Mouse (Mus musculus) stomach, embryonic 15.5 days (tissue): ENCODE data around the gene Fam98a. TPM values are rescaled to one million over a fixed set of nuclear protein-coding genes. Genes with fewer than 3 reads are reported as not detected.

Experiments used
- ATAC-seq: fragments of 200-750 bp; cut with Nextera tagmentation; 2 replicates; pipeline ENCODE4 v1.8.0; 2017; ENCODE audit warnings: low read depth, moderate number of reproducible peaks, moderate TSS enrichment; ENCODE audit not compliant: insufficient read depth, low FRiP score
- H3K27ac ChIP-seq: fragments of 300-500 bp; sonication (generic); 2 replicates; pipeline ENCODE4 v1.5.1; 2015; ENCODE audit warnings: mild to moderate bottlenecking, inconsistent platforms
- H3K27me3 ChIP-seq: fragments of 300-500 bp; sonication (generic); replicated peaks from 2 replicates; pipeline ENCODE4 v1.6.1; 2015; ENCODE audit warnings: inconsistent platforms
- H3K36me3 ChIP-seq: fragments of 300-500 bp; sonication (generic); 2 replicates; pipeline ENCODE4 v1.6.1; 2015; ENCODE audit warnings: inconsistent platforms
- H3K4me1 ChIP-seq: fragments of 300-500 bp; sonication (generic); 2 replicates; pipeline ENCODE4 v1.6.1; 2015; ENCODE audit warnings: inconsistent platforms
- H3K4me2 ChIP-seq: fragments of 300-500 bp; sonication (generic); 2 replicates; pipeline ENCODE4 v1.6.1; 2015; ENCODE audit warnings: mild to moderate bottlenecking, inconsistent platforms
- H3K4me3 ChIP-seq: fragments of 300-500 bp; sonication (generic); replicated peaks from 2 replicates; pipeline ENCODE4 v1.5.1; 2015; ENCODE audit warnings: inconsistent platforms
- H3K9ac ChIP-seq: fragments of 300-500 bp; sonication (generic); 2 replicates; pipeline ENCODE4 v1.6.1; 2015; ENCODE audit warnings: inconsistent platforms
- H3K9me3 ChIP-seq: fragments of 300-500 bp; sonication (generic); 2 replicates; pipeline ENCODE4 v1.6.1; 2016; ENCODE audit warnings: inconsistent platforms
- WGBS: fragments of 180-500 bp; shearing (Covaris S2); methylation state at CpG from one replicate; pipeline ENCODE4 v1.1.7; 2015; 5-methylcytosine and 5-hydroxymethylcytosine counted together
- polyA plus RNA-seq: library from polyadenylated mRNA; unstranded; fragments of >200 nt; fragmentation: Nextera tagmentation; extraction: Ambion mirVana; gene quantifications from 2 replicates; pipeline ENCODE4 v1.2.1, GENCODE M21; 2015

Fam98a gene
- polyA plus RNA-seq, 1 experiment from 2014 or later, result 26.6 TPM

DNA sequence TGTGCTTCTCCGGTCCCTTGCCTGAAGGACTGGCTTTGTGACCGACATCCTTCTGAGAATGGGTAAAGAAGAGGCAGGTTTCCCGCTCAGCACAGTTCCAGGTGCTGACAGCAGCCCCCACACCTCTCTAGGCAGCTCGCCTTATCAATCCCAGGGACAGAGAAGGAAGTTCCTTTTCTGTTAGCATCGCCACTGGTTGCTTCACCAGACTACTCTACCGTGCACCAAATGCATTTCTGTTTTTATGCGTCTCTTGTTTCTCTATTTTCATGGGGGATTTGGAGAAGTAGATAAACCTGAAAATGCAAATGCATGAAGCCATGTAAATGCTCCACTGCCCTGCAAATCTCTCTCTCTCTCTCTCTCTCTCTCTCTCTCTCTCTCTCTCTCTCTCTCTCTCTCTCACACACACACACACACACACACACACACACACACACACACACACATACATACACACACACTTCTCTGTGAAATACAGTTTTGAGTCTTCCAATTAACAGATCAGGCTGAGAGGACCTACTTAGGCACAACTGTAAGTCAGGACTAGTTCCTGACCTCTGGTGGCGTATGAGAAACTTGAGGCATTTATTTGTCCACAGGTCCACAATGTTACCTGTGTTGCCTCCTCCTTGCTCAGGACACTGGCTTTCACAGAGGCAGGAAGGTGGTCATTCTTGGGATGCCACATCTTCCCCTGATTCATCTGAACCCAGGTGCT, 33.4 kb downstream of the Fam98a start:
- no peak overlapping the region for H3K4me3 ChIP-seq
- H3K9me3 ChIP-seq, result no peaks in the 10 kb centered on the region
- 61% methylated on average over 8 of the region's 8 CpGs for WGBS
- no peak for ATAC-seq
- H3K4me1 ChIP-seq, result no peaks in the 10 kb centered on the region
- H3K36me3 ChIP-seq, result no peaks in the 10 kb centered on the region
- H3K9ac ChIP-seq, result no peak overlapping the region
- no peaks in the 10 kb centered on the region for H3K27me3 ChIP-seq
- H3K27ac ChIP-seq, result no peak overlapping the region
- H3K4me2 ChIP-seq, result no peak overlapping the region

GRCm38 (mm10) chr17:75516591-75516990, 35.2 kb downstream of the Fam98a start:
- 55% methylated on average over 4 of the region's 4 CpGs for WGBS
- ATAC-seq, result no peak
- no peak overlapping the region for H3K9ac ChIP-seq
- no peak overlapping the region for H3K4me3 ChIP-seq
- no peaks in the 10 kb centered on the region for H3K4me1 ChIP-seq
- no peak overlapping the region for H3K27ac ChIP-seq
- H3K36me3 ChIP-seq, result no peaks in the 10 kb centered on the region
- H3K4me2 ChIP-seq, result no peak overlapping the region
- no peaks in the 10 kb centered on the region for H3K9me3 ChIP-seq
- no peaks in the 10 kb centered on the region for H3K27me3 ChIP-seq

- no peak overlapping the region for H3K9ac ChIP-seq
- no peak overlapping the region for H3K4me2 ChIP-seq
- WGBS, result 86% methylated on average over 5 of the region's 5 CpGs
- H3K4me3 ChIP-seq, result no peak overlapping the region
- no peaks in the 10 kb centered on the region for H3K27me3 ChIP-seq
- ATAC-seq, result no peak
- no peak overlapping the region for H3K27ac ChIP-seq
- no peaks in the 10 kb centered on the region for H3K36me3 ChIP-seq
- no peaks in the 10 kb centered on the region for H3K4me1 ChIP-seq
- H3K9me3 ChIP-seq, result no peaks in the 10 kb centered on the region
These were observed 42.5 kb downstream of the Fam98a start for GRCm38 (mm10) chr17:75509257-75509656.

DNA sequence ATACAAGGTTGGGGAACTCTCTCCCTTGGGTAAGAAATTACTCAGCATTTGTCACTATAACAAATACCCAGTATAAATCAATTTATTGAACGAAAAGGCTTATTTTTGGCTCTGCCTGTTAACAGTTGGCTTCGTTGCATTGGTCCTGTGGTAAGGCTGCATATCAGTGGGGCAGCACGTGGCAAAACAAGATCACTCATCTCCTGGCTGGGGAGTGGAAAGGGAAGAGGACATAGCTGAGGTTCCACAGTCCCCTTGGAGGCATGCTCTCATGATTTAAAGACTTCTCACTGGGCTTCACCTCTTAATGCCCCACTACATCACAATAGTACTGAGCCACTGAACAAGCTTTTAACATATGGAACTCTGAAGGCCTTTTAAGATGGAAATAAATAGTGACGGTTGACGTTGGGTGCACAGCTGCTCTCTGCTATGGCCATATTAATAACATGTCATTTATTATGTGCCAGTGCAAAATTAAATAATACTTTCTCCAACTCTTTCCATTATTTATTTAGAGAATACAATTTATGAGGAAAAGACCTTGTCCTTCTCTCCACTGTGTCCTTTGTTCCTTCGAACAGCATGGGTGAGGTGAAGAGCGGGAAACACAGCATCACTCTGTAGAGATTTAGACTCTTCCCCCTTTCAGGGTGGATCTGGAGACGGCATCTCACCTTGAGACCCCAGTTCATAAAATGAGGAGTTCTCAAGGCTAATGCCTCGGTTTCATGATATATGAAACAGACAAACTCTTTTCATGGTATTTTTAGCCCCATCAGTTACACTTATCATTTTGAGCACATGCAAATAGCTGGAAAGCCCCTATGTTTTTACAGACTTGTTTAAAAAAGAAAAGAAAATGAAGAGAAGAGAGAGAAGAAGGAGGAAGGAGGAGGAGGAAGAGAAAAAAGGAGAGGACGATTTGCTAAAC, 44.8 kb downstream of the Fam98a start:
- Histone ChIP-seq H3K4me2 (no peak overlapping the region), H3K9ac (no peak overlapping the region), H3K27me3 (no peaks in the 10 kb centered on the region), H3K36me3 (no peaks in the 10 kb centered on the region), H3K4me3 (no peak overlapping the region), H3K27ac (no peak overlapping the region), H3K4me1 (no peaks in the 10 kb centered on the region), H3K9me3 (no peaks in the 10 kb centered on the region)
- ATAC-seq, result no peak
- WGBS, result 65% methylated on average over 10 of the region's 10 CpGs

DNA sequence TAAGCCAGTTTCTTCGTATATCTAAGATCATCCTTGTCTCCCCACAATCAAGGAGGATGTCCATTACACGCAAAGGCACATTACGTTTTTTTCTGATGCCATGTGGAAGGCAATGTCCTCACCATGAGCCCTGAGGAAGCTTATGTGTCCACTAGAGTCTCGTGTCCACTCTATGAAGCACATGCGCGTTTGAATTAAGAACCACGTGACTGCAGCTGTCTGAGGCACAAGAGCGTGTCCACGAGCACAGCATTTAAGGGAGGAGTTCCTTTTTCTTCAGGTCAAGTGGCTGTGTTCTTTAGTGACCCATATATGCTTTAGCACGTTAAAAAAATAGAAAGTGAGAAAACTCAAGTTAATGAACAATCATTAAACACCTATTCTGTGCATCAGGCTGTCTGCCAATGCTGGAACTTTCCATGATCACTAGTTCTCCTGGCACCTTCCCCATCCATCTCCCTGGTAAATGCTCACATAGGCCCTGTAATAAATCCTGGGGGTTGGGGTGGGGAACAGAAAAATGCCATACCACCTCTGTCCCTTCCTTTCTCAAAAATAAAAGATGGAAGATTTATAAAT, 45.6 kb downstream of the Fam98a start:
- H3K27me3 ChIP-seq, result no peaks in the 10 kb centered on the region
- H3K9me3 ChIP-seq, result no peaks in the 10 kb centered on the region
- WGBS, result 89% methylated on average over 10 of the region's 10 CpGs
- no peak for ATAC-seq
- H3K36me3 ChIP-seq, result no peaks in the 10 kb centered on the region
- no peaks in the 10 kb centered on the region for H3K4me1 ChIP-seq
- H3K4me3 ChIP-seq, result no peak overlapping the region
- H3K27ac ChIP-seq, result no peak overlapping the region
- H3K9ac ChIP-seq, result no peak overlapping the region
- no peak overlapping the region for H3K4me2 ChIP-seq

- Histone ChIP-seq H3K36me3 (no peaks in the 10 kb centered on the region), H3K4me2 (no peak overlapping the region), H3K4me1 (no peaks in the 10 kb centered on the region), H3K27ac (no peak overlapping the region), H3K4me3 (no peak overlapping the region), H3K9me3 (no peaks in the 10 kb centered on the region), H3K27me3 (no peaks in the 10 kb centered on the region), H3K9ac (no peak overlapping the region)
- WGBS, result 79% methylated on average over 5 of the region's 5 CpGs
- no peak for ATAC-seq
These were observed 46.7 kb downstream of the Fam98a start for GRCm38 (mm10) chr17:75505053-75505452.

DNA sequence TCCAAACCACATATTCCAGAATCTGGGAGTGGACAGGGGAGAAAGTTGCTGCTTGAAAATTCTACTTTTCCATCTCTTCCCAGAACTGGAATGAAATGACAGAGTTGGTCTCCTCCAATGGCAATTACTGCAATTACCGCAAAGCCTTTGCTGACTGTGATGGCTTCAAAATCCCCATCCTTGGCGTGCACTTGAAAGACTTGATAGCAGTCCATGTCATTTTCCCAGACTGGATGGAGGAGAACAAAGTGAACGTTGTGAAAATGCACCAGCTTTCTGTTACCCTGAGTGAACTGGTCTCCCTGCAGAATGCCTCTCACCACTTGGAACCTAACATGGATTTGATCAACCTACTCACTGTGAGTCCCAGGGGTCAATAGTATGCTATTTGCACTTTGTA, 48.7 kb downstream of the Fam98a start:
- Histone ChIP-seq H3K4me1 (no peaks in the 10 kb centered on the region), H3K27ac (no peak overlapping the region), H3K4me3 (no peak overlapping the region), H3K4me2 (no peak overlapping the region), H3K27me3 (no peaks in the 10 kb centered on the region), H3K9ac (no peak overlapping the region), H3K9me3 (no peaks in the 10 kb centered on the region), H3K36me3 (no peaks in the 10 kb centered on the region)
- no peak for ATAC-seq
- WGBS, result 90% methylated on average over 3 of the region's 3 CpGs

DNA sequence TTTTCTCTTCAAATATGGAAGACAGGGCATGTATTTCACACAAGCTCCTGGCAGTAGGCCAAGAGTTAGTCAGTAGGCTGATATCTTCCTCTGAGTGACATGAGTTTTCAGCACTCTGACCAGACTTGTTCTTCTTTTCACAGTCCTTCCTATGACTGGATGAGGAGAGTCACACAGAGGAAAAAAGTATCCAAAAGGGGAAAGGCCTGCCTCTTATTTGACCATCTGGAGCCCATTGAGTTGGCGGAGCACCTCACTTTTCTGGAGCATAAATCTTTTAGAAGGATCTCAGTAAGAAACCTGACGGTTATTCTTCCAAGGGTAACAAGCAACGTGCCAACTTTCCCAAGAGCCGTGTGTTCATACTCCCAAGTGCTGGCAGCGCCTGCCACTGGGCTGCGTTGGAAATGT, 53.5 kb downstream of the Fam98a start:
- Histone ChIP-seq H3K36me3 (no peaks in the 10 kb centered on the region), H3K4me2 (no peak overlapping the region), H3K27ac (no peak overlapping the region), H3K4me1 (no peaks in the 10 kb centered on the region), H3K9me3 (no peaks in the 10 kb centered on the region), H3K4me3 (no peak overlapping the region), H3K9ac (no peak overlapping the region), H3K27me3 (no peaks in the 10 kb centered on the region)
- ATAC-seq, result no peak
- WGBS, result 76% methylated on average over 6 of the region's 6 CpGs

- 67% methylated on average over 4 of the region's 4 CpGs for whole genome bisulfite sequencing
- no peaks in the 10 kb centered on the region for H3K36me3 ChIP-seq
- no peaks in the 10 kb centered on the region for H3K9me3 ChIP-seq
- no peak overlapping the region for H3K4me3 ChIP-seq
- no peak for ATAC-seq
- H3K4me1 ChIP-seq, result no peaks in the 10 kb centered on the region
- H3K4me2 ChIP-seq, result no peak overlapping the region
- H3K27me3 ChIP-seq, result no peaks in the 10 kb centered on the region
- no peak overlapping the region for H3K27ac ChIP-seq
- H3K9ac ChIP-seq, result no peak overlapping the region
These were observed 56.5 kb downstream of the Fam98a start for GRCm38 (mm10) chr17:75495213-75495612.

Other genes with a start within 250 kb of the Fam98a start
- gene Rasgrp3, start 116.0 kb downstream of the Fam98a start, polyA plus RNA-seq, result 15.2 and 17.7 TPM in 2 replicates